11 mouse cellular contexts compared by ENCODE assay signal in the genomic region with DNA sequence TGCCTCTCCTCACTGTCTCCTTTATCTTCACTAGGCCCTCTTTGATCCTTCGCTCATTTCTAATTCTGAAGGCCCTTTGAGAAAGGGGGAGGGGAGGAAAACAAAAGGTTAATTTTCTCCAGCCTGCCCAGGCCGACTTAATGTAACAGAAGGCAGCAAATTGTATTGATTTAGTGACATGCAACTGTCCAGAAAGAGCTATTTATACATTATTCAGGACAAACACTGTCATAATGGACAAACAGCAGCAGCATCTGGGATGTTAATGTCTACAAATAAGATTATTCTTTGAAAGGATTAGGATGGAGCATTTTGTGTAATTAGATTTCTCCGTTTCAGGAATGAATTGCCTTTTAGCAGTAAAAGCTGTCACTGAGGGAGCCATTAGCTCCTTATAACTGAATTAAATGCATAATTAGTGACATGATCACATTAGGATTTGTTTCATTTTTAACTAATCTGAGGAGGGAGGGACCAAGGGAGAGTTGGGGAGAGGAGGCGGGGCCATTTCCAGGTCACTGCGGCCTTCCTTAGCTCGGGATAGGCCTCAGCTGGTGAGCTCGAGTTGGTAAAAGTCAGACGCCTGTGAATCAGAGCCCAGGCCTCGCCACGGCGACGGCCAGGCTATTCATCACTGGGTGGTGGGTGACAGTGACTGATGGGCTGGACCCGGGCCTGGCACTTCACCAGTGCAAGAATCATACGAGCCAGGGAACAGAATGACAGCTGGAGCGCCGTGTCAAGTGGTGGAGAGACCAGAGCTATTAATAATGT.
DNase-seq lines count a peak whose midpoint lies in the region; ATAC-seq and TF ChIP-seq lines count a peak whose summit lies in the region.
"Had no signal": no experiment of that assay in that cellular context is flagged by ENCODE, and none has a peak within 500 bp of the region (broad histone marks: within the 10 kb centered on the region; RNA-seq: fewer than 3 reads in every experiment).

No protein-coding gene starts in this region.

- intact Hi-C loops in heart, postnatal 10 days (cut with DNase I): no loop called here

- H3K27ac ChIP-seq in embryonic facial prominence, embryonic 10.5 days (replicated peaks): no peak overlapping the region
- H3K27ac ChIP-seq in hindbrain, postnatal 0 days: no peak overlapping the region
- H3K27ac ChIP-seq in neural tube, embryonic 14.5 days (ENCODE audit: low read depth, low read length): no peak overlapping the region
- H3K27ac ChIP-seq: liver, embryonic 12.5 days; stomach, embryonic 15.5 days had no signal

- no peaks in the 10 kb centered on the region for H3K9me3 ChIP-seq in embryonic facial prominence, embryonic 10.5 days
- no peaks in the 10 kb centered on the region for H3K9me3 ChIP-seq in hindbrain, postnatal 0 days (ENCODE audit: low read length)
- no peaks in the 10 kb centered on the region for H3K9me3 ChIP-seq in neural tube, embryonic 14.5 days (ENCODE audit: control insufficient read depth, low read length)
- H3K9me3 ChIP-seq: stomach, embryonic 15.5 days had no signal

- peak; percentile 76 for DNase-seq in heart, adult 11 months
- DNase-seq in heart, postnatal 10 days: no peak
- DNase-seq in embryonic facial prominence, embryonic 10.5 days (ENCODE audit: low spot score): peak; percentile 9
- peak; percentile 44 for DNase-seq in hindbrain, postnatal 0 days (ENCODE audit: low spot score)
- DNase-seq in adipocyte (ENCODE audit: low spot score) (no peak), liver (no peak)

- 75% methylated on average over 16 of the region's 16 CpGs for WGBS in embryonic facial prominence, embryonic 10.5 days
- 30% methylated on average over 16 of the region's 16 CpGs for WGBS in hindbrain, postnatal 0 days
- 21% methylated on average over 16 of the region's 16 CpGs for WGBS in neural tube, embryonic 14.5 days

- no peaks in the 10 kb centered on the region for H3K4me1 ChIP-seq in embryonic facial prominence, embryonic 10.5 days
- H3K4me1 ChIP-seq in hindbrain, postnatal 0 days (ENCODE audit: insufficient read depth, low read length): peaks cover 2% of the 10 kb centered on the region; the same call in 1 of the 2 replicates
- peaks cover 5% of the 10 kb centered on the region; the same call in 1 of the 2 replicates for H3K4me1 ChIP-seq in neural tube, embryonic 14.5 days (ENCODE audit: control insufficient read depth, insufficient read depth, low read length)
- H3K4me1 ChIP-seq: liver, embryonic 12.5 days; stomach, embryonic 15.5 days had no signal

- H3K4me2 ChIP-seq in hindbrain, postnatal 0 days (ENCODE audit: low read depth, low read length): no peak overlapping the region
- no peak overlapping the region for H3K4me2 ChIP-seq in neural tube, embryonic 14.5 days (ENCODE audit: low read depth, low read length)
- H3K4me2 ChIP-seq: liver, embryonic 12.5 days; stomach, embryonic 15.5 days had no signal

- no peak overlapping the region for H3K9ac ChIP-seq in hindbrain, postnatal 0 days (replicated peaks; ENCODE audit: low read length)
- no peak overlapping the region for H3K9ac ChIP-seq in neural tube, embryonic 14.5 days (replicated peaks; ENCODE audit: low read depth, low read length)
- H3K9ac ChIP-seq: liver, embryonic 12.5 days; stomach, embryonic 15.5 days had no signal

- no peak for TF ChIP-seq CTCF in hindbrain, postnatal 0 days (IDR thresholded peaks at IDR 0.05; ENCODE audit: low read depth)

- peak; percentile 58; the same call in 1 of the 2 replicates for ATAC-seq in hindbrain, postnatal 0 days
- peak; percentile 77 for ATAC-seq in neural tube, embryonic 14.5 days (ENCODE audit: low read depth)
- ATAC-seq: intestine, embryonic 16.5 days; liver, embryonic 12.5 days had no signal

- H3K4me3 ChIP-seq in embryonic facial prominence, embryonic 10.5 days: no peak overlapping the region
- no peak overlapping the region for H3K4me3 ChIP-seq in hindbrain, postnatal 0 days (ENCODE audit: low read length)
- no peak overlapping the region for H3K4me3 ChIP-seq in neural tube, embryonic 14.5 days (ENCODE audit: low read depth, low read length)
- H3K4me3 ChIP-seq: liver, embryonic 12.5 days; stomach, embryonic 15.5 days had no signal

- 0 out of 2 replicates have a peak, but pooled peaks cover 4% of the 10 kb centered on the region for H3K27me3 ChIP-seq in embryonic facial prominence, embryonic 10.5 days (replicated peaks; ENCODE audit: low read depth, poor library complexity, severe bottlenecking)
- peaks cover under 1% of the 10 kb centered on the region; the same call in 1 of the 2 replicates for H3K27me3 ChIP-seq in hindbrain, postnatal 0 days (ENCODE audit: insufficient read depth, low read length)
- H3K27me3 ChIP-seq in neural tube, embryonic 14.5 days (ENCODE audit: control insufficient read depth, insufficient read depth, low read length): peaks cover 13% of the 10 kb centered on the region
- H3K27me3 ChIP-seq: CH12.LX; liver, embryonic 12.5 days; stomach, embryonic 15.5 days had no signal

- no peaks in the 10 kb centered on the region for H3K36me3 ChIP-seq in embryonic facial prominence, embryonic 10.5 days (replicated peaks)
- no peaks in the 10 kb centered on the region for H3K36me3 ChIP-seq in hindbrain, postnatal 0 days (ENCODE audit: insufficient read depth, low read length)
- no peaks in the 10 kb centered on the region for H3K36me3 ChIP-seq in neural tube, embryonic 14.5 days (ENCODE audit: control insufficient read depth, insufficient read depth, low read length)
- H3K36me3 ChIP-seq: liver, embryonic 12.5 days; stomach, embryonic 15.5 days had no signal

Comparison
In these comparisons a context has a peak if more than half of its experiments do, and no peak if none do; other contexts are left out.
1. DNase-seq: peak in heart, adult 11 months (single experiment), embryonic facial prominence, embryonic 10.5 days (single experiment) and hindbrain, postnatal 0 days (single experiment); none in heart, postnatal 10 days (0 of 2), adipocyte (single experiment) and liver (single experiment).